Mouse (Mus musculus): ENCODE results near the gene Cacna1e.

Cacna1e gene

DNA sequence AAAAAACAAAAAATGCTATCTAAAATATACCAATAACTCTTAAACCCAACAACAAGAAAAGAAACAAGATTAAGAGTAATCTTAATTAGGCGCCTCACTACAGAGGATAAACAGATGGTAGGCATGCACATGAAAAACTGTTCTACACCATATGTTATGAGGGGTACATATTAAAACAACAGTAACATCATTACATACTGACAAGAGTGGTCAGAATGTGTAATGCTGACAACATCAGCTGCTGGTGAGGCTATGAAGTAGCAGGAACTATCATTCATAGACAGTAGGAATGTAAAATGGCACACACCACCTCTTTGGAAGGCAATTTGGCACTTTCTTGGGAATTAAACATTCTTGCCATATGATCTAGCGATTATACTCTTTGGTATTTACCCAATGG, 363.6 kb downstream of the Cacna1e start:
- no peak for DNase-seq (ENCODE audit: low spot score in 2 of 2)

DNA sequence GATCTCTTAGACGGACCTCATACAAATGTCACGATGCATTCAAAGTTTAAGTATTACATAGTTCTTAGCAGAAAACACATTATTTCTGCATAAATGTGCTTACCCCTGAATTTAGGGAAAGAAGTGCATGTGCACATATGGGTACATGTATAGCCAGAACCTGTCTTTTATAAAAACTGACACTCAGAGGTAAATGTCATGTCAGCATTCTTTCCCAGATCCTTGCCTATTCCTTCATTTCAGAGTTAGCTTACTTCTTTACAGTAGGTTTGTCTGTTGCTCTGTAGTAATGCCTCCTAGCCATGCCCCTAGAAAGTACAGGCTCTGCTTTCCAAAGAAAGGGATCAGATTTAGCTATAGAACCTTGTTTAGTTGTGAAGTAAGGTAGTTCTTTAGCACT, 369.0 kb downstream of the Cacna1e start:
- DNase-seq (ENCODE audit: low spot score in 2 of 2), result no peak

DNA sequence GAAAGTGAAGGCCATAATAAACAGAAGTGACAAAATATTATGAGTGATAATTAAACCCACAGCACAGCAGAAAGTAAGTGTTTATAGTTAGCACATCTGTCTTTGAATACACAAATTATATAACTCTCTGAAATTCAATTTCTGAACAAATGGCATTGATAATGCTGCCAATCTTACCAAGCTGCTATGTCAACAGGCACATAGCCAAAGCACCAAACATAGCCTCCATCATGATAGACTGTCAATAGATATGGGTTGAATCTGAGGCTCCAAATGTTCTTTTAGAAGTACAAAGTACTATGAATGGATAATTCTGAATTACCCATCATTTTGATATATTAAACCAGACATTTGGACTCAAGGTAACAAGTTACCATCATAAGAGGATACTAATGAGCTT, 372.6 kb downstream of the Cacna1e start:
- DNase-seq (ENCODE audit: low spot score in 2 of 2), result no peak

DNA sequence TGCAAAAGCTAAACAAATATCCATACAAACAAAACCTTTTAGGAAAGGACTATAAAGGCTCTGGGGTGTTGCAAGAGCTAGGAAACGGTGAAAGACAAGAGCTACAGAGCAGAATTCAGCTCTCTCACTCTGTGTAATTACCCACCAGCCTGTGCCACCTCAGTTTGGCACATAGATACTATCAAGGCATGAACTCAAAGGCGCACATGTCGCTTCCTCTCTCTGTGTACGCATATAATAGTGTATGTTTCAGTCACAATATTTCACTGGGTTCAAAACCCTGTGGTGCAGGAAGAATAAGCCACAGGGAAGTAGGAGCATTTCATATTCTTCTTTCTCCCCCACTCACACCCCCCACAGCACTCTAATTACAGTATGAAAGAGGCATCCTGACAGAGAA, 380.3 kb downstream of the Cacna1e start:
- DNase-seq (ENCODE audit: low spot score in 2 of 2), result no peak

DNA sequence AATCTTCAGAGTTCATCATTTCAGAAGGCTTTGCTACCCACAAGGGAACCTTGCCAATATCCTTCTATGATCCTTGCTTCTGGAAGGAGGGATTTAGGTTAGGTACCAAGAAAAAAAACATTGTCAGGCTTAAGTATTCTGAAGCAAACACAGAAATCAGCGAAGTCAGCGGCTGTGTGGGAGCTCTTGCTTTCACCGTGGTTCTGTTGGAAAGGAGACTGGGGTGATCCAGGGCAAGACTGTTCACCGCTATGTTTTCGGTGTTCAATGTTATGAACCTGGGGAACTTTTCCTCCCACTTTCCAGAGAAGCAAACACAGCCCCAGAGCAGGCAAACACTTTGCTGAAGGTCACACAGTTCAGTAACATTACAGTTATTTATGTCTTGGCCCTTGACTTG, 383.4 kb downstream of the Cacna1e start:
- DNase-seq (ENCODE audit: low spot score in 2 of 2), result no peak

DNA sequence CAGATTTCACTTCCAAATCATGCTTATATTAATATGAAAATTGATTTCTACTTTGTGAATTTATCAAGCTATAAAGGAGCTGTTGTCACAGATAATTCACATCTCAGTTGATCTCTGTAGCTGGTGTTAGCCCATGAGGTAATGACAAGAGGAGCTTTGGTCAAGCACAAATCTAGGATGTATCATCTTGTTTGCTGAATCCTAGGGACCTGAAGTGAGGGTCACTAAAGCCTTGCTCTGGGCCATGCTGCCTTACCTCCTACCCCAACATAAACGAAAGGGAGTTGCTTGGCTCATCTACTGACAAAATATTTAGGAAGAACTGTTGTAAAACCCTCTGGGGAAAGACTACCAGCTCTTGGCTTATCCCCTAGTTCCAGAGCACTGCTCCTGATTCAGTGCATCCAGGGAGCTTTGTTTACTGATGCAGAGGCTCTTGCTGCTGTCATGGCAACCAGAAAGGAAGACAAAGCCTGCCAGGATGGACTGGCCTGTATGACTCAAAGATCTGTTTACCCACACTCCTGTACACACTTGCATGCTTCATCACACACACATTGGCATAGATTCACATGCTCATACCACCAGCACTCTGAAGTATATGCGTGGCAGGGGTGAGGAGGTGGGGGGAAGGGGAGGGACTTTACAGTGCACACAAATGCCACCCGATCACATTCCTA, 384.0 kb downstream of the Cacna1e start:
- no peak for DNase-seq (ENCODE audit: low spot score in 2 of 2)

DNA sequence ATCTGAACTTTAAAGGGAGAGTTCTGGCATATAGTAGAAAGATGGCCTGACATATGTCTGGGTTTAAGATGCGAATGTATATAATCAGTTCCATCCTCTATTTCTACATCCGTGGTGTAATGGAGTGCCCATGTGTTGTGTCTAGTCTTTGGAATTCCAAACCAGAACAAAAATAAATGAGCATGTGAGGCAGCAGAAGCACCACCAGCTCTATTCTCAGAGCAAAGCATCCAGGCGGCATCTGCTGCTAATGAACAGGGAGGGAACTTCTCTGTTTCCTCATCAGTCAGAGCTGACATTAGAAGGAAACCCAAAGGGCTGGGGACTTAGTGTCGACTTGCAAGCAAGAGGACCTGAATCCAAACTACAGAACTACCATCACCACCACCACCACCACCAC, 385.5 kb downstream of the Cacna1e start:
- DNase-seq (ENCODE audit: low spot score in 2 of 2), result no peak

DNA sequence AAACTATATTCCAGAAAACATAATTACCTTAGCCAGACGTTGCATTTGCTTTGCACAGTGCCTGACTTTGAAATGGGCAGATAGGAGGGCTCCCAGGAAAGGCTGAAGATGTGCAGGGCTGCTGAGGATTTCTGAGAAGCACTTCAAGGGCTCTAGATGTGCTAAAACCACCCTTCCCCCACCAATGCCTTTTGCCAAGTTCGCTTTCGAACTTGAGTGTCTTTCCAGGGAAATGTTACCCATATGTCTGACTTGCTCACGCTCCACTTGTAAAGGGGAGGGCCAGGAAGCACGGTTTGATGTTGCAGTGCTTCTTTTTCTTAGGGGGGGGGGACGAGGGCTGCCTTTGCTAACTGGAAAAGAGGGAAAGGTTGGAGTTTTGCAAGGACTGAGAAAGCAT, 393.2 kb downstream of the Cacna1e start:
- no peak for DNase-seq (ENCODE audit: low spot score in 2 of 2)

DNA sequence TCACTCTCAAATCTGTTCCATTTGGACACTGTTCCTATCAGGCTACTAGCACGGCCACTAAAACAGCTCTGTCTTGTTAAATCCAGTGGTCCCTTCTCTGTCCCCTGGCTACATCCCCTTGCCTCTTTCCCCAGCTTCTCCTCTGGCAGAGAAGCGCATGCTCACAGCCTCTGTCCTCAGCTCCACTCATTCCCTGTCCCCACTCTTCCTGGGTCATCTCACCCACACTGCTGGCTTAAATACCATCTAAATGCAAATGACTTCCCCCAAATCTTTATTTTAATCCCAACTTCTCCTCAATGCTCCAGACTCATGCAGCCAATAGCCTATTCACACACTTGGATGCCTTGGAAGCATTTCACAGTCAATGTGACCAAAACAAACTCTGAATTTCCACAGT, 407.6 kb downstream of the Cacna1e start:
- DNase-seq (ENCODE audit: low spot score in 2 of 2), result no peak

DNA sequence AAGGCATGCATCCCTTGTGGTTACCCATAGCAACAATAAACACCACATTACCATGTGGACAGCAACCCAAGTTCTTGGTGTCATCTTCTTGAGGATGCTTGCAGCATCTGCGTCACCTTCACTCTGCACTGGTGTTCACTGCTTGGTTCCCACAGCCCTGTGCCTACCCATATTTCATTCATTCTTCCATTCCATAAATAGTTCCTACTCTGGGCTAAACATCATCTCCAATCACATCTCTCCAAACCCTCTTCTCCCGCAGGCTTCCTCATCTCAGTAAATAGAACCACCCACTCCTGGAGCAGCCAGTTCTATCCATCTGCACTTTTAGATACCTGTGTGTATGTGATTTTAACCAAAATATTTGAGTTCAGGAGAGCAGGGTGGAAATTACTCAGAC, 408.6 kb downstream of the Cacna1e start:
- no peak for DNase-seq (ENCODE audit: low spot score in 2 of 2)

DNA sequence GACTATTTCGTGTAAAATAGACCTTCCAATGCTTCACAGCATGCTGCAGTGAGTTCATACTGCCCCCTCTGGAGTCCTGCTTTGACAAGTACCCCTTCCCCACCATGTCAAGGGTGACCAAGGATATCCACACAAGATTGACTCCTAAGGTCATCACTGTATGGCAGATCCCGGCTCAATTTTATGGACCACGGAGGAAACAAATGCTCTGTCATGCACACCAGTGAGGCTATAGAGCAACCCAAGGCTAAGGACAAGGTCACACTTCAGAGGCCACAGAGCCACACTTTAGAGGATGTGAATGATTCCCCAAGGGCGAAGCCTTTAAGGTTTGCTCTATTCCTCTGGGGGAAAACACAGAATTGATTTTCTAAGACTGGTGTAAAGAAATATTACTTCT, 410.1 kb downstream of the Cacna1e start:
- no peak for DNase-seq (ENCODE audit: low spot score in 2 of 2)

DNA sequence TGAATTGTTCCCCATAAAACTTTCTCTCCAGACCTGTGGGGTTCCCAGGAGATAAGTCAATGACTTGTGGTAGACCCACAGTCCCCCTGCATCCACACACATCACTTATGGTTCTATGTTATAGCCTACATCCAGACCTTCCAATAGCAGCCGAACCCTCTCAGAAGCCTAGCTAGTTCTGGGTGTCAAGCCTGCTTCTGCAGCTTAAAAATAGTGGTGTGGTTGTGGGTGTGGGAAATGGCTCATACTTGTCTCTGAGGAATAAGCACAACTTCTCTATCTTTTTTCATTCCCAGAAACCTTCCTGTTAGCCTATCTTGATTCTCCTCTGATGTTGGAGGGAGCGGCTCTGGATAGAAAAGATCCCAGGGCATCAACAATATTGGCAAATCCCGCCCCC, 417.0 kb downstream of the Cacna1e start:
- no peak for DNase-seq (ENCODE audit: low spot score in 2 of 2)

DNA sequence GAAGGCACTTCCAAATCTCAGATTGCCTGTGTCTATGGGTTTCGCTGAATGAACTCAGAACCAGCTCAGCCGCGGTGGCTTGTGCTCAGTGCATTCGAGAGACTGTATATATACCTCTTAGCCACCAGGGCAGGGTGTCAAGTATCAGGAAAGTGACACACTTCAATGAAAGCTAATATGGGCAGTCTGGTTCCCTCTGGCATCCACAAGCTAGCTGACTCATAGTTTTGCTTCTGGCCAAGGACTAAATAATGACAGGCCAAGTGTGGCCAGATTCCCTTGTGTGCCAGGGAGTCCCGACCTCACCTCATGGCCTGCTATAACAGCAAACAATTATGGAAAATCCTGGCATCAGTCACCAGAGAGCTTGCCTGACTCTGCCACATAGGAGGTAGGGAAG, 422.8 kb downstream of the Cacna1e start:
- DNase-seq (ENCODE audit: low spot score in 2 of 2), result no peak

DNA sequence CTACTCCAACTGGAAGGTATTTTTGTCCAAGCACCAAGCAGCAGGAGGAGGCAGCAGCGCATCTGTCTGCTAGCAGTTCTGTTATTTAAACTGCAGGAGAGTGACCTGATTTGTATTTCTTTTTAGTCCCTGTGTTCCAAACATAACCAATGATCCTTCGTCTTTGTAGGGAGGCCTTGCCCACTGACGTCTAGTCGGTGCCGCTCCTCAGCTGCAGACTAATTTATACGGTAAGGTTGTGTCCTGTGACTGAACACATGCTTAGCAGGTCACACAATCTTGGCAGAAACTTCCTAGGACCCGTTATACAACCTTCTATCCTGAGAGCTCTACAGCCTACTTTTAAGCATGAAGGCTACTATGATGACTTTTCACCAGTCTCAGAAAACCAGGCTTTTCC, 424.2 kb downstream of the Cacna1e start:
- DNase-seq (ENCODE audit: low spot score in 2 of 2), result no peak

DNA sequence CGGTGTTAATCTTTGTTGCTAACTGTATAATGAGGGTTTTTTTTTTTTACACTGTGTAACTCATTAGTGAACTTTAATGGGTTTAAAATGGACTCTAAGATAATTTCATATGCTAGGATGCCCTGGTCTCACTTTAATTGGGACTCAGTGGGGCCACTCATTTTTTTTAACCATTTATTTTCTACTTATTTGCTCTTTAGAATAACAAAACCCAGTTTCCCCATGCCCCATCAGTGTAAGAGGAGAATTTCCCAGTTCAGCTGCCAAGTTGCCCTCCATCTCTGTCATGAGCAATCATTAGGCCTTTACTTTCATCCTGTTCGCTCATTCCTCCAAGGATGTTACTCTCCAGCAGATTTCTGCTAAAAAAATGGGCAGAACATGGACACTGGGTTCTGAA, 425.7 kb downstream of the Cacna1e start:
- DNase-seq (ENCODE audit: low spot score in 2 of 2), result no peak

DNA sequence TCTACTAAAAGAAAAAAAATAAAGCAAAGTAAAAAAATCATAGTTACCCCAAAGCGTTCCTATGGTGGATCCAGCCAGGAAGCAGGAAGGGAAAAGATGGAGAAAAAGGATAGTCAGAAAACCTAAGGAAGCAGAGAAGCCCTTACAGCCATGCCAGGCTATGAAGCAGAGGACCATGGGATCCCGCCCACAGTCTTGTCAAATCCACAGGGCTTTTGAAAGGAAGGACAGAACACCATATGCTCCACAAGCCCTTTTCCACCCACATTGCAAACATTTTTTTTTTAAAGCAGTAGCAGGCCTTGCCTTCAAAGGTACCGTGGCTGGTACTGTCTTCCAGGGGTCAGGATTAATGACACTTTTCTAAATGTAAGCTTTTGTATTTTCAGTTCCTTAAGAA, 433.5 kb downstream of the Cacna1e start:
- no peak for DNase-seq (ENCODE audit: low spot score in 2 of 2)

DNA sequence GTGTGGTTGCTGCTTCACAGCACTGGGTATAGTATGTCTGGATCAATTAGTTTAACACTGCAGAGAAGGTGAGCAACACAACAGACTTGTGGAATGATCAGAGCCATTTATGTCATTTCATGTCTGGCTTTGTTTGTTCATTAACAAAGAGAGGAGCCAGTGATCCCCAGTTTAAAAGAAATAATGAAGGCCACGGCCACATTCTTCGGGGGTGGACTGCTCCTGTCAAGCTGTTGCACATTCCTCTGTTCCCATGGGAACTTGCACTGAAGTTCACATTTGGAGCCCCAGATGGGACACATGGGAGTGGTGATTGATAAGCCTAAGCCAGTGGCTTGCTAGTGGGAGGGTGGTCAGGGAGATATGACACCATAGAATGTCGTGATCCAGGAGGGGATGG, 437.8 kb downstream of the Cacna1e start:
- DNase-seq (ENCODE audit: low spot score in 2 of 2), result no peak

DNA sequence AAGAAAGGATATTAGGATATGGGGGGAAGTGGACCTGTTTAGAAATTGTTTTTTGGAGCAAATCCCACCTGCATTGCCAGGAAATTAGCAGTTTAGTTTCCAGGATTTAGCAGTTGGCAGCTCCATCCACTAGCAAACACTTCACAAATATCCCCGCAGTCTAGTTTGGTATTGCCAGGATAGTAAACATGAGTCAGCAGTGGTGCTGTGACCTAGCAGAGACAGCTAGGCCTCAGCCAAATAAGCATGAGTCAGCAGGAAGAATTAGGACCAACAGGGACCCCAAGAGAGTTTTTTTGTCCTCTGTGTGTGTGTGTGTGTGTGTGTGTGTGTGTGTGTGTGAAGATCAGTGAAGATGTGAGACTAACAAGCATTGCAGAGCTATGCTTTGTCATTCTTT, 450.8 kb downstream of the Cacna1e start:
- no peak for DNase-seq (ENCODE audit: low spot score in 2 of 2)

DNA sequence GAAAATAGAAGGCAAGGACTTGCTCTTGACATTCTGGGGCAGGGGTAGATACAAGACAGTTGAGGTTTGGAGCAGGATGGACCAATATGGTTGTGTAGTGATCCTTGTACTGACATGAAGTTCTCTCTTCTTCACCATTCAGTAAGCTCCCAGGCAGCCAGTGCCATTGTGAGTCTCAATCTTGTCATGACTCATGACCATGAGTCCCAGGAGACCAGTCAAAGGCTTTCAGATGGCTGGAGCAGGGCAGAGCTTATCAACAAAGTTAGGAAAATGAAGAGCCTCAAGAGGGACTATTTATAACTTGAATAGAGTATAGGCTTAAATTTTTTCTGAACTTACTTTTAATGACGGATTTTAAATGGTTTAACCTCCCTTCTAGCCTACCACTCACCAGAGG, 451.2 kb downstream of the Cacna1e start:
- DNase-seq (ENCODE audit: low spot score in 2 of 2), result no peak

DNA sequence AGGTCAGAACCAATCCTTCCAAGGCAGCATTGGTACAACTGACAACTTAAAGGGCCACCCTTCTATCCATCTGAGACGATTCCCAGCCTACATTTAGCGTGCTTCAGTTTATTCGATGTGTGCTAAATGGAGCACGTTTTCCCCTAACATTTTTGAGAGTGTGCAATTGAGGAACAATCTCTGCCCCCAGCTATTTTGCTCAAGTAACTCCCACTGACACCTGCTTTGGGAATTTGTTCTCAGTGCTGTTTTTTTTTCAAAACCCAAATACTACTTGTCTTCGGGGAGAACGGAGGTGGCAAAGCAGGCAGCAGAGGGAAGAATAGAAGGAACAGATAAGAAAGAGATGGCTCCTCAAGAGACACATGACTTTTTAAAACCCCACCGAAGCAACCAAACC, 456.0 kb downstream of the Cacna1e start:
- no peak for DNase-seq (ENCODE audit: low spot score in 2 of 2)

DNA sequence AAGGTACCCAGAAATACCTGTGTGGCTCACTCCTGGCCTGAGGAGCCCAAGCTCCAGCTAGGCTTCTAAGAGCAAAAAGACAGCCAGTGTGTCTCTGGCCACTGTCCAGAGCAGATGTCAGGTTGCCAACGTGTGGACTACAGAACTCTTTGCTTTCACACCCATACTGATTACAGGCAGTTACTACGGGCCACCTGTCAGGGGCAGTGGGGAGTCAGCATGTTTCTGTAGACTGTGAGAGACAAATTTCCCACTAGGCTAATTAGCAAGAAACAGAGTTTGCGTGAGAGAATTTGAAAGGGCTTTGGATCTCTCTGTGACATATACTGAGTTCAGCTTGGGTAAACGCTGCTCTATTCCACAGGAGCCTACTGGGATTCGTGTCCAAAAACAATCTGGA, 466.0 kb downstream of the Cacna1e start:
- no peak for DNase-seq (ENCODE audit: low spot score in 2 of 2)

DNA sequence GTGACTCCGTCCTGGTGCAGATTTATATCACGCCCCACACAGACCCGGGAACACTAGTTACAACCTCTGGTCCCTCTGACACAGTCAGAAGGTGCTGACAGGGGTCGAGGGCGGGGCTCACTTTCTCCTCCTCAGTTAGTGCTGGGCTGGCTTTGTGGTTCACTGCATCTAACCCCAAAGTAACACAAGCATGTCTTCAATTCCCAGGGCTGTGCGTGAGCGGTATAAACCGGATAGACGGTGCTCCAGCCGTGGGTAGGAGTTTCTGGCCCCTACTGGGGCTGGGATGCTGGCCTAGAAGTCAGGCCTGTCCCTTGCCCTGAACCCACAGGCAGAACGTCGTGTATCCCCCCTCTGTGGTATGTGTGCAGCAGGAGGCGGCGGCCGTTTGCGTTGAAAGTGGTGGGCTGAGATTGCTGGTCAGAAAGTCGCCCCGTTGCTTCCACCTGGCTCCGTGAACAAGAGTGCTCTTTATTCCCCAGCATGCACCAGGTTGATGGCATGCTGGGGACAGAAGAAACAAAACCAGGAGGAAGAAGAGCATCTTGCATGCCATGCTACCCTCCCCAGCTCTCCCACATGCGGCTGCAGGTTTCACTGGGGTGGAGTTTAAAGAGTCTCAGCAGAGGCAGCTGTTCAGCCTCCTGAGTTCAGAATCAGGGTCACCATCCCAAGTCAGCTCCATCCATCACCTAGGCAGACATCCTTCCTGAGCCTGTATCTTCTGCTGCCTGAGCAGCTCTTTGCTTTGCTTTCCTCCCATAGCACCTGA, 467.7 kb downstream of the Cacna1e start:
- no peak for DNase-seq (ENCODE audit: low spot score in 2 of 2)

DNA sequence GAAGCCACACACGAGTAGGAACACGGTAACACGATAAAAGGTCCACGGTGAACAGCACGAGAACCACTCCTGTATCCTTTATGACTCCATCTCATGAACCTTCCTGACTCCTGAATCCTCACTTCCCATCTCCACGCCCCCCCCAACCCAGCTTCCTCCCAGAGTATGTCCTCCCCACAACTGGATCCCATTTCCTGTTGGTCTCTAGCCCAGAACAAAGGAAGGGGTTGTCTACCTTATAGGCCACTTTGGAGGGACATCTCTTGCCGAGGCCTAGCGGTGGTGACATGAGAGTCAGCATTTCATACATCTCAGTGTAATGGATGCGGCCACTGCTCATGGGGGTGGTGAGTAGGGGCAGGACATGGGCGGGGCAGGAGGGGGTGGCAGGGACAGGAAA, 468.5 kb downstream of the Cacna1e start:
- DNase-seq (ENCODE audit: low spot score in 2 of 2), result no peak

DNA sequence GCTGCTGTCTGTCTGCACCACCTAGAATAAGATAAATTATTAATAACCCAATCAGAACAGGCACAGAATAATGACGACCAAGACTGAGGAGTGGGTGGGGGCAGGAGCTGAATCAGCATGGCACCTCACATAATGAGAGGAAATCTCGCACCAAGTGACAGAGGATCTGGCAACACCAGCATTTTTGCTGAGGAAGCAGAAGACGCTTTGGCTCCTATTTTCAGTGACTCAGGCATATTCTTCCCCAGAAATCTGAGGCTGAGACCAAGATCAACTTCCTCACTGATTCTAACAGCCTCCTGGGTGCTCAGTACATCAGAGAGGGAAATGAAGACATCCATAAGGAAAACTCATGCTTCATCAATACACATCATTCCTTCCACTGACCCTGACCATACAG, 471.2 kb downstream of the Cacna1e start:
- no peak for DNase-seq (ENCODE audit: low spot score in 2 of 2)

All from spleen, postnatal 10 days (tissue).